Mouse (Mus musculus): ENCODE data around the gene Bves.

DNA sequence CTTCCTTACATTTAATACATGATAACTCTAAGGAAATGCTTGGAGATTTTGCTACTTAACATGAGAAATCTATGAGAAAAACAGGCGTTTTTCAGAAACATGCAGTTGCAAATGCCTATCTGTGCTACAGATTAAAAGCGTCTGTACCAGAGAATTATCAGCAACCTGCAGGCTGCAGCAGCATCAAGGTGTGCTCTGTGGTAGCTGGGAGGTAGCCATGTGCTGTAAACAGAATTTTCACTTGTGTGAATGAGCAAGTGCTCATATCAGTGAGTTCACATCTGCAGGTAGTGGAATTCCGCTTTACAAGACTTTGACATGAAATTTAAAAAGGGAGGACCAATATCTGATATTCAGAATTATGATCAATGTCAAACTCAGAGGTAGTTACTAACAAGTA, 42.7 kb downstream of the Bves start:
- no peak for TF ChIP-seq POLR2A (IDR thresholded peaks at IDR 0.05; ENCODE audit: borderline replicate concordance, extremely low read depth, insufficient read depth, insufficient read length, poor library complexity, severe bottlenecking)
- TF ChIP-seq CTCF (IDR thresholded peaks at IDR 0.05; ENCODE audit: borderline replicate concordance, extremely low read depth, insufficient read depth, insufficient read length) = no peak

Measured in brain, embryonic 14.5 days (tissue).